Mouse (Mus musculus) cerebellum, adult 11 months (tissue): ENCODE results near the gene Ldb3.

Source experiments
- DNase-seq: peaks from one replicate; pipeline ENCODE4 v3.0.0; 2022

Gene Ldb3

DNA sequence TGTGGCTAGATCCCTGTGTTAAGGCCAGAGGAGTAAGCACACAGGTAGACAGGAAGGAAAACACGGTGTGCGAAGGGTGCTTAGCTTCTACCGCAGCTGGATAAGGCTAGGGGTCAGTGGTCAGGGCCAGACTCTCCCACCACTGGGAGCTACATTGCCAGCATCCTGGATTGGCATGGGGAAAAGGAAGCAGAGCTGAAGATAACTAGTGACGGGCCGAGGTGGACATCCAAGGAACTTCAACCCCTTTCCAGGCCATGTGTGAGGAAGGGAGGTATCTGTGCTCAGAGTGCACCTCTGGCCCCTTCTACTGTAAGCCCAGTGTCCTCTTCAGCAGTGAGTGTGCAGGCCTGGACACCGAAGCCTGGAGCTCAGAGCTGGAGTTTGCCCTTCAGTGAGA lies 35.0 kb downstream of the Ldb3 start:
- DNase-seq, result no peak

DNA sequence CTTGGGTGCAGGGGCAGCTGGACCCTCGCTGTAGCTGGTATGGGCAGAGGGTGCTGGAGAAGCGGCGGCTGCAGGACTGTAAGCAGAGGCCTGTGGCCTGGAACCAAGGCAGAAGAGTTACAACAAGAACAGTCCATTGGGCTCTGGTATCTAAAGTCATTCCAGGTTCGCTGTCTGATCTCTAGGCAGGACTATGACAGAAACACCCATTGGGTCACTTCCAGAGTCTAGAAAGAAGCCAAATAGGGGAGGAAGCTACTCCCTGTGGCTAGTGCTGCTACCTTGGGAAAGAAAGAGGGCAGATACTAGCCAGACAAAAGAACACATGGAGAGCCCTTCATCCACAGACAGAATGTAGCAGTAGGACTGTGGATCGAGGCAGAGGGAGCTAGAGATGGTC lies 36.3 kb downstream of the Ldb3 start:
- DNase-seq, result no peak

DNA sequence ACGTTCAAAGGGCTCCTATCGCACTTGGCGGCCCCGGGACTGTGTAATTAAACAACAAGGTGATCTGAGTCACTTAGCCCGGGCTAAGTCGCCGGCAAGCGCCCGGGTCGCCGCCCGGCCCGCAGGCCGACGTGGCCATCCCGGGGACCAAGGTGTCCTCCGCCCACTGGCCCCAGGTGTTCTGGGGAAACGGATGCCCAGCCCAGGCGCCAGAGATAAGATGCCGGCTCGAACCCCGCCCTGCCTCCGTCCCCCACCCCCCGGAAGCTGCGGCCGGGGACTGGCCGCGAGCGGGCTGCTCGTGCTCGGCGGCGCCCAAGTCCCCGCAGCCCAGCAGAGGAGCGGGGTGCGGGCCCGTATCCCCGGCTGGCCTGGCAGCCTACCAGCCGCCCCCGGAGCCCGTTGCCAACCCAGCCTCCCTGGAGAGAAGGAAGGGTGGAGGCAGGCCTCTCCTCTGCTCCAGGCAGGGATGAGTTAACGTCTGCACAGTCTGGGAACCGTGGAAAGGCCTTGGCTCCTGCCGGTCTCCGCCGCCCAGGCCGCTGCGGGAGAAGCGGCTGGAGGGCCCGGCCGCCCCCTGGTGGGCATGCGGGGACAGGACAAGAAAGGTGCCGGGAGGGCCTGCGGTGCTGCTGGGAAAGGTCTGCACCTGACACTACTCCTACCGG lies 39.3 kb downstream of the Ldb3 start:
- peak; percentile 84 for DNase-seq

DNA sequence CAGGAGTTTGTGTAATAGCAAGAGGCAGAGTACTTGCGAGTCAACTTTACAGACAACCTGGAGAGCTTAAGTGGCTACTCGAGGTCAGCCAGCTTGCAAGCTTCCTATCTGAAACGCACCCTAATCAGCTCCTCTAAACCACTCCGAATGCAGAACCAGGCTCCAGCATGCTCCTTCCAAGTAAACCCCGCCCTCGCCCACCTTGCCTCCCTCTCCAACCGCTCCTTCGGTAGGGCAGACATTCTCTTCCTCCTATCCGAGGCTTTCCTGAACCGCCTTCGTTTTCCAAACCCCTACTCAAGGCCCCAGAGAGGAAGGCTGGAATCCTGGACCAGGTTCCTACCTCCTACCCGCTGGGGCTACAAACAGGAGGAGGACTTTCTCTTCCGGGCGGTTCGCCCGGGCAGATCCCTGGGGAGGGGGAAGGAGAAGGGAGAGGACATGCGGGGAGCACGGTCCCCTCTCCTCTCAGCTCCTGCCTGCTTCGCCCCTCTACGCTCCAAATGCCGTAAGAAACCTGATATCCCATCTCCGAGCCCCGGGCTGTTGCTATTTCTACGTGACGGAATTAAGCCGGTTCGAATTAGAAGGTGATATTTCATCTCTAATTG lies 40.0 kb downstream of the Ldb3 start:
- DNase-seq, result peak; percentile 59

DNA sequence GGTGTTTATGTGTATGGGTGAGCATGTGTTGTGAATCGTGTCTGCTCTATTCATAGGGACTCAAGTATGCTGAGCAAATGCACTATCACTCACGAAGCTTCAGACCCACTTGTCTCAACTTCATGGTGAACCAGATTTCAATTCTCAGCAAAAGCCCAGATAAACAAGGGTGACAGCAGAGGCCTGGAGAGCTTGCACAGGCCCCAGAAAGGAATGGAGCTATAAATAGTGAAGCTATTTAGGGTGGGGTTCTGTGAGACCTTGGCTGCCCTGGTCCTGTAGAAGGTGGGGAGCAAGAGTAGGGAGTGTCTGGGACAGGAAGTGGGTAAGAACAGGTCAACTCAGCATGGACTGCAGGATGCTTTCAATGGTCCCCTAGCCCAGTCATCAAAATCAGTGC lies 43.9 kb downstream of the Ldb3 start:
- DNase-seq, result no peak

DNA sequence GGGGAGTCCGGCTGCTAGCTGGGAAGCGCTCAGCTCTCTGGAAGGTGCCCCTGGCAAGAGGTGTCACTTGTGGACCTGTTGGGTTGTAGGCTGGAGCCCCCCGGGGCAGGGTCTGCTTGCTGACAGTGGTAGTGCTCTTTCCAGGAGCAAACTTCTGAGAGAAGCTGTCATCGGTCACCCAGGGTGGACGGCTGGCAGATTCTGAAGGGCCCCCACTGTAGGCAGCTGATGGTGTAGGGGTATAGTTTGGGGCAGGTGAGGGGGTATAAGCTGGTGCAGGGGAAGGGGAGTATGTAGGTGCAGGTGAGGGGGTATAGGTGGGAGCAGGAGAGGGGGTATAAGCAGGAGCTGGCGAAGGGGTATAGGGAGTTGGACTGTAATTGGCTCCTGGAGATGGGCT lies 44.5 kb downstream of the Ldb3 start:
- no peak for DNase-seq

DNA sequence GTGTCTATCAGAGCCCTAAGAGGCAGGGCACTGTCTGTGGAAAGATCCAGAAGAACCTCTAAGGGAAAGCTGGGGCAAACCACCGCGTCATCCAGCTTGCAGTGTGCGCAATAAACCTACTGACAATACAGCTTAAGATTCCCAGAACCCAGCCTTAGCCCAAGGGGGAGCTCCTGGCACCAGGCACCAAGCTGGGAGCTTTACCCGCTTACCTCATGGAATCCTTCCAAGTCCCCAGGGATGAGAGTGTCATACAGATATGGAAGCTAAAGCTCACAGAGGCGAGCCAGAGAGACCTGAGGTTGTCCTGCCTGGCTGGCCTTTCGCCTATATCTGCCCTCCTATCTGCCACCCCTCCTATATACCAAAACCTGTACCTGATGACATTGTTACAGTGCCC lies 44.9 kb downstream of the Ldb3 start:
- no peak for DNase-seq

DNA sequence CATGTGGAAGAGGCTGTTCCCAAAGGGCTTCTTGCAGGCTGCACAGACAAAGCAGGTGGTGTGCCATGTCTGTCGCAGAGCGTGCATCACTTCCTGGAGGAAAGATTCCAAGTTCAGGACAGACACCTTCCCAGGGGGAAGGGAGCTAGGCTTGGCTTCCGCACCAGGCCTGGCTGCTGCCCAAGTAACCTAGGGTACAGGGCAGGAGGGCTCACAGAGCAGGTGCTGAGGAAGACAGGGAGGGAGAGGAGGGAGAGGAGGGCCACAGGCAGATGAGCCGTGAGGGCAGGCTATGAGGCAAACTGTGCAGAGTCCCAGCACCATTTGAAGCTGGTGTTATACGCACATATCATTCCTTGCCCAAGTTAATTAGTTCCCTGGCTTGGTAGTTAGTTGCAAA lies 46.6 kb downstream of the Ldb3 start:
- DNase-seq, result no peak

DNA sequence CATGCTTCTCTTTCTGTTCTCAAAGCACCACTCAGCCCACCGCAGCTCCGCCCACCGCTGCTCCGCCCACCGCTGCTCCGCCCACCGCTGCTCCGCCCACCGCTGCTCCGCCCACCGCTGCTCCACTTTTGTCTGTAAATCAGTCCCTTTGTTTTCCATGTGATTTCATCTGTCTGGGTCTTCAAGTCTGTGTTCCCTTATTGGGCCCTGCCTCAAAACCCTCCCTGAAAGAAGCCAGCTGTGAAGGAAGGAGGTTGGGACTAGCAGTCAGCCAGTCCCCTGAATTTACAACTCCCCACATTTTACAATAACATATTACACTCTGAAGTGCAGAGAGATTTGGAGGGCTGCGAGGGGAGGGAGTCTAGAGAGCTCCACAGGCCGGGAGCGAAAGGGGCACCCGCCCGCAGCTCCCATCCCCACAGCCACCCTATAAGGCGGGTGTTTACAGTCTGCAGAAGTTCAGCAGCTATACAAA lies 47.8 kb downstream of the Ldb3 start:
- DNase-seq, result no peak

DNA sequence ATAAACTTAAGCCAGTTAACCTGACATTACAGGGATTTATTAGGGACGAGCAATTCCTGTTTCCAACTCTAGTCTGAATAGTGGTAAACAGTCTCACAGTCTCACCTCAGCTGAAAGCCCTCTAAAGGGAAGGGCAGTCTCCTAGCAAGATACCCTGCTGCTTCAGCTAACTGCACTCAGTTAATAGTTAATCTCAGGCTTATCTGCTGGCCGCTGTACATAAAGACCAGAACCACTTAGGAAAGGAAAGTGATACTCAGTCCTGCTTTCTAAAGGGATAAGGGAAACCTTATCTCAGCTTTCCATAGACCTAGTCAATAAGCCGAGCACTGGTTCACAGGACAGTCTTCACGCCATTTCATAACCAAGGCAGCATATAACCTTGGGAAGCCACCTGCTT lies 52.6 kb downstream of the Ldb3 start:
- no peak for DNase-seq

DNA sequence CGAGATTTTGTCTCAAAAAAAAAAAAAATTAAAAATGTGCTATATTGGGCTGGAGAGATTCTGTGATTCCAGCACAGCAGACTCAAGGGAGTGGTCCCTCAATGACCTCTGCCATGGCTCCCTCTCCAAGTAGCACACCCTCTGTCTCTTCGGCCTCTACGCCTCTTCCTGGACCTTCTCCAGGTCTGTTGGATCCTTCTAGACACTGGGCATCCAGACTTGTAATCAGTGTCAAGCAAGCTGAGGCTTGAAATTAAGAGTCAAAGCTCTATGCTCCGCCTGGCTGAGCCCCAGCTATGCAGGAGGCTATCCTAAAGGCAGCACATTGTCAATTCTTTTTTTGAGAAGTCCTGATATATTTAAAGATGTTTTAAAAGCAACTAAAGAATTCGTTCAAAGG lies 54.9 kb downstream of the Ldb3 start:
- DNase-seq, result no peak

DNA sequence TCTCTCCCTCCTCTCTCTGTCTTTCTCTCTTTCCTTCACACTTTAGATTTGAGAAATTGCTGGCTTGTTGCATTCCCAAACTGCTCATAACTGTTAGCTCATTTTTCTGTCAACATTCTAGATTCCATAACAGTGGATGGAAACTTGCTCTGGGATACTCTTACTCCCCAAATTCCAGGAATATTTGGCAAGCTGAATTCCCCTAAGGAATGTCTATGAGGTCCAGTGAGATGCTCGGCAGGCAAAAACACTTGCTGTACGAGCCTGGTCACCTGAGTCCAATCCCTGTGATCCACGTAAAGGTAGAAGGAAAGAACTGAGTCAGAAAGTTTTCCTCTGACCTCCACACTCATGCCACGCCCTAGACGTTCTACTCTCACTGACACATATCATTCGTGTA lies 55.9 kb downstream of the Ldb3 start:
- DNase-seq, result no peak

DNA sequence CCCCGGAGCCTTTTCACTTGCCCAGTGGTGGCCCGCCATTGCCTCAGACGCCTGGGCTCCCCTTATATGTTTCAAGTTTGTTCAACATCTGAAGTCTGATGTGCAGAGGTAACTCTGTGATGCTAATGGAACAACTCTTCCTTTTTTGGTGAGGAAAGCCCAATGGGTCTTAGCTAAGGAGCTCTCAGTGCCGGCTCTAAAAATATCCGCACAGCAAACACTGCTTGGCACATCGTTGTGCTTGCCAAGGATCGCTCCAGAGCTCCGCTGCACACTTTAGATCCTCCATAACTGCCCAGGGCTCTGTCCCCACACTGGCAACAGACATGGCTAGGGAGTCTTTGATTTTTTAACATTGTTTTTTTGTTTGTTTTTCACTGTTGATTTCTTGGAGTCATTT lies 59.7 kb downstream of the Ldb3 start:
- no peak for DNase-seq

DNA sequence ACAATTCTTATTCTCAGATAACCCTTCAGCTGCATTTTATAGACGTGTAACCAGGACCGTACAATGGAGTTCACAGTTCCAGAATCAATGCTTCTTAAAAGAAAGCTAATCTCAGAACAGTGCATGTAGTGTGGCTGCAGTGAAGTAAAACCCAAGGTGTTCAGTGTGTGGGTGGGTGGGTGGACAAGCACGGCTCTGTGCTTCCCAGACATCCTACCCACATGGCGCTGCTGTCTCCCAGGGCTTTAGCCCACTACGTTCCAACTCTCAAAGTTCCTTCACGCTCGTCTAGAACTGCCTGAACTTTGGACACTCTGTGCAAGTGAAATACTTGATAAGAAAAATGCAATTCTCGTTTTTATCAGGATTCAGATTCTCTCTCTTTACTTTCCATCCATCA lies 65.8 kb downstream of the Ldb3 start, which contains the start of gene 9230112D13Rik:
TSS of gene 9230112D13Rik (minus strand) at position 101 of the 400 bp plus-strand sequence.
- no peak for DNase-seq

DNA sequence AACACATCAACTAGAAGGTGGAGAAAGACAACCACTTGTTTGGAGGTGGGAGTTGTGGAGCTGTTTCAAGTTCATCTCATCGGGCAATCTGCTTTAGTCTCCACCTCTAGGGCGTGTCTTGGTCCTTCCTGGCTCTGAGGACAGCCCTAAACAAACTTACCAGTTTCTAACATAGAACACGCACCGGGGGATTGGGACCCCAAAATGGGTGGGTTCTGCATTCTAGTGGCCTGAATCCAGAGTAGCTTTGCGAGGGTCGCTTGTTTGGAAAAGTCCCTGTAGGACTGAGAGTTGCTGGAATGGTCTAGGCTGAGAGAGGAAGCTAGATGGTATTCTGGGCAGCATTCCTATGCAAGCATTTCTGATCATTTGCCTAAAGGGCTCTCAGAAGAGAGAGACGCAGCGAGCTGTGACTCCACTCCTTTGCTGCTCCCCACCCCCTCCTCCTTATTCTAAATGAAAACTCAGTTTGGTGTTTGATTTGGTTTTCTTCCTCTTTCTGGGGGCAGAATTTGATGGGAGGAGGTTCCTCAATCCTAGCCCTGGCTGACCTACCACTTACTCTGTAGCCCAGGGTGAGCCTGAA lies 70.4 kb downstream of the Ldb3 start:
- DNase-seq, result no peak

DNA sequence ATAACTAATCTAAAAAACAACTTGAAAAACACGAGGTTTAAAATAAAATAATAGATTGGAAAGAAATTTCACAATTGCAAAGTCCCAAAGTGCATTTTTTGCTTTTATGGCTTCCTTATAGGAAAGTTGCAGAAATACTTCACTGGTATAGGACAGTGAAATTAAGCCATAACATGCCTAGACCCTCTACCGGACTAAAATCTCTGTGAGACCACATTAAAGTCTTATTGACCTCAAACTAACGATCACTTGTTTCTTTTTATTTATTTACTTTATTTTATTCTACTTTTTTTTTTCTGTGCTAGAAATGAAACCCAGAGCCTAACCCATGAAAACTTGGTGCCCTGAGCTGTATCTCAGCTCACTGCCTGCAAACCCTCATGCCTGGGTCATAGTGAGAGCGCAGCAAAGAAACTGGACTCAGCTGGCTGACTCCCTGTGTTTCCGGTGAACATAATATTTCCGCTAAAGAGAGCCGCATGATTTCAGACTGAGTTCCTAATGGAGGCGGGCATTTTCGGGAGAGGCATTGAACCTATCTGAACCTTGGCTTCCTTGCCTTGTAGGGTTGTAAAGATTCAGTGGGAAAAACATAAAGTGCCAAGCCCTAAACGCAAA lies 71.4 kb downstream of the Ldb3 start:
- DNase-seq, result no peak

DNA sequence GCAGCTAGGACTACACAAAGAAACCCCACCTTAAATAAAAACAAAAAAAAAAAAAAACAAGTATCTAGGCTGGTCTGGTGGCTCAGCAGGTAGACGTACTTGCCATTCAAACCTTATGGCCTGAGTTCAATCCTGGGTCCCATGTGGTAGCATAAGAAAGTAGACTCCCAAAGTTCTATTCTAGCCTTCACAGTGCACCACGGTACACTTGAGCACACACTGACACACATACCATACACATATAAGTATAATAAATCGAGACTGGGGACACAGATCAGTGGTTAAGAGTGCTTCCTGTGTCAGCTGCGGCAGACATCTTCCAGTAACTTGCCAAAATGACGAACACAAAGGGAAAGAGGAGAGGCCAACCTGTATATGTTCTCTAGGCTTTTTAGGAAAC lies 72.6 kb downstream of the Ldb3 start:
- no peak for DNase-seq

DNA sequence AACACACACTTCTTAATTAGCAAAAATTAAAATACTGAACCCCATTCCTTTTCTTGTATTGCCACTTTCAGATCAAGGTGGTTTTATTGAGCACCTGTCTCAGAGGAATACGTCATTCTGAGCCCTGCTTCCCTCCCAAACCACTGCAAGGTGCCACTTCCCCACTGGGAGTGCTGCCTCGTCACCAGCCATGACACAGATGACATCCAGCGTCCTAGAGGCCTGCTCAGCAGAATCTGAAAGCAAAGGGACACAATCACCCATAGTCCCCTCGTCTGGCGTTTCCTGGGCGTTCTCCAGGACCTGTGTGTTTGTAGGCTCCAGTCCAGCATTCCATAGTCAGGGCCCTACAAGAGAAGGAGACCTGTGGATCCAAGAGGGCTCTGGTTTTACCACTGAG lies 74.4 kb downstream of the Ldb3 start:
- no peak for DNase-seq

DNA sequence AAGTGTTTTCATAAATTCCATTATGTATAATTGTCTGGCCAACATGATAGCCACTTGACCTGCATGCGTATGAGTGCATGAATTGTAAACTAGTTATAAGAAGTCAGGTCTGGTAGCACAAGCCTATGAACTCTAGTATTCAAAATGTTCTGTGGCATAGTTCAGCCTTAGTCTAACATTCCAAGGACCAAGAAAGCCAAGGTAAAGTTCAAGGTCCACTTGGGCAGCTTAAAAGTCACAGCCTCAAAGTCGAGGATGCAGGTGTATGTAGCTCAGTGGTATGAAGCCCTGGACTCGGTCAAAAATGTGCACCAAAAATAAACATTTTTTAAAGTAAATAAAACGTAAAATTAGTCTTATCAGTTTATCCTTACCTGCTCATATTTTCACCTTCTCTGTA lies 75.9 kb downstream of the Ldb3 start:
- DNase-seq, result no peak

DNA sequence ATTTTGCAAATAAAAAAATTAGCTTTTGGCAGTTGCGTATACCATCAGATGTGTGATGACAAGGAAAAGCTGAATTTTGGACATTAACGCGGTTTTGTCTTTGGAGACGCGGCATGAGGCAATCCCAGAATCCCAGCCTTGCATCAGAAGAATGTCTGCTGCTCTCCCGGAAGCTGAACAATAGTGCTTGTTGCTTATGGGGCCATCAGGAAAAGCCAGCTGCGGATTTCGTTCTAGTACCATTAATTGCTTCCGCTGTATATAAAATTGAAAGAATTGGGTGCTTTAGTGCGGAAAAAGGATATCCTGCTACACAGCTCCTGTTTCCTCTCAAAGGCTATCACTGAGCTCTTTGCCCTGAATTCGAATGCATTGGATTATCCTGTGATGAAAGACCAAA lies 76.6 kb downstream of the Ldb3 start:
- no peak for DNase-seq

DNA sequence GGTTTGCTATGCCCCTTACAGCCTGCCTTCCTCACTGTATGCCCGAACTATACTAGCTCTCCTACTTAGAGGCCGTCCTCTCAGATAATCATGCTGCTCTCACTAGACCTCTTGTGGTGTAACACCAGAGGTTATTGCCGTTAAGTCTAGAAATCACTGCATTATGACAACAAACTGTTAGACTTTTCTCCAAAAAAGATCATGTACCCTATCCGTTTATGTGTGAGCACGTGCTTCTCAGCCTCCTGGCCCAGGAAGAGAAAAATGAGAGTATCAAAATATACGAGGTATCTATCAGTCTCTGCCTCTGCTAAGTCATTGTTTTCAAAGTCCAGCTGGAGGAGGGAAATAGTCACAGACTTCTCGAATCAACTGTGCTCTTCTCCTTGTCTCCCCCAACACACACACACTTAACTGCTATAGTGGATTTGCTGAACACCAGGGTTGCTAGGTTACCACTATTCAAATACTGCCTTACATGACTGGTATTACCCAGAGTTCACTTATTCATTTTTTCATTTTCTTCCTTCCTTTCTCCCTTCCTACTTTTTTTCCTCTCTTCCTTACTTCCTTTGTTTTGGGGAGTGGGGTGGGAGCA lies 79.5 kb downstream of the Ldb3 start:
- DNase-seq, result no peak

DNA sequence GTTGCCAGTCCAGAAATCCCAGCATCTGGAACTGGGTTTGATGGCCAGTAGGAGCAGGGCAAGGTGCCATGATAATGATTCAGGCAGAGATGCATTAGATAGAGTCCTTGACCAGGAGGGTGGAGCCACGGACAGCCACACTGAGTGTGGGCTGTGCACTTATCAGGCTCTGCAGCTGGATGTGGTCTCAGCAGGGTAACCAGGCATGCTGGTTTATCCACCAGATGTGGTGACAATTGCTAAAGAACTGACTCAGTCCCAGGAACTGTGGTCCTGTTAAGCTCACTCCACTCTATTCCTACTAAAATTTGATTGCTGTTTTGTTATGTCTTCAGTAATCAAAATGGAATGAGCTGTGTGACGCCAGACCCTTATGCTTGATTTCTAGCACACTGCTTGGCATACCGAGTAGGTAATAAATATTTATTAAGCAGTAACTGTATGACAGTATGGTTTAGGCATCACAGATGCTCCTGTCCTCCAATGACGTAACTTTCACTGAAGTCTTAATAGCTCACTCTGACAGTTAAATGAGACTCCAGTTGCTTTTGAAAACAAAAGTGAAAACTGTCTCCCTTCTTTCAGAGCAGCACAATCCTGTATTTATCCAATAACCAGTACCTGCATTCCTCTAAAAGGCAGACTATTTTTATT lies 80.2 kb downstream of the Ldb3 start:
- no peak for DNase-seq

DNA sequence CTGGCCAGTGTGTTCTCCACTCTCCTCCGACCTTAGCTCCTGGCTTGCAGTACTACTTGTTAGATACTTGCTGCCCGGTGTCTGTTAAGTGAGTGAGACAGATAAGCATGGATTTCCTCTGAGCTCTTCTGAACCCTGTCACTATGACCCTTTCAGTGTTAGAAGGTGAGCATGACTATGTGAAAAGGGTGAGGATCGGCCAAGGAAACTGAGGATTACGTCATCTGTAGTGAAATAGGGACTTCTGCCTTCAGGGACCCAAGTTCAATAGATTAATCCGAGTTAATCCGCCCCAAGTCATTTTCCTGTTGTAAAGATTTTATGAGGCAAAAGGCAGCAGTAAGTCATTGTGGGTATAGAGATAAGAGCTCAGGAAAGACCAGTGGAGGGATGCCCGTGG lies 83.2 kb downstream of the Ldb3 start:
- DNase-seq, result no peak
